Mouse (Mus musculus): ENCODE measurements around the gene B3glct. TPM values are rescaled to one million over a fixed set of nuclear protein-coding genes. Genes with fewer than 3 reads are reported as not detected.

Gene B3glct
- total RNA-seq, 2 experiments from 2014 or later: 13.5 to 14.7 TPM

DNA sequence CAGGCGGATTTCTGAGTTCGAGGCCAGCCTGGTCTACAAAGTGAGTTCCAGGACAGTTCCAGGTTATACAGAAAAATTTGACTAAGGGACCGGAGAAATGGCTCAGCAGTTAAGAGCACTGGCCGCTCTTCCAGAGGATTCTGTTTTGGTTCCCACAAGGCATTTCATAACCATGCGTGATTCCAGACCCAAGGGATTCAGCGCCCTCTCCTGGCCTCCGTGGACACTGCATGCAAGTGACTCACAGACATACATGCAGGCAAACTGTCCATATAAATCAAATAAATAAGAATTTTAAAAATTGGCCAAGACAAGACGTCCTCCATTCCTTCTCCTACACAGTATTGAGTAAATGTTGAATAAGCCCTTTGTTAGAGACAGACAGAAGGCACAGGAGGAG is 53.7 kb downstream of the B3glct start:
- DNase-seq (ENCODE audit: low spot score in 2 of 2): no peak

GRCm38 (mm10) chr5:149737210-149737609 is 59.2 kb downstream of the B3glct start:
- intact Hi-C loops (cut with DNase I): no loop called here
- no peak for DNase-seq (ENCODE audit: low spot score in 2 of 2)

More for the DNA sequence above, 53.7 kb downstream of the B3glct start:
- intact Hi-C loops (cut with DNase I): no loop called here

DNA sequence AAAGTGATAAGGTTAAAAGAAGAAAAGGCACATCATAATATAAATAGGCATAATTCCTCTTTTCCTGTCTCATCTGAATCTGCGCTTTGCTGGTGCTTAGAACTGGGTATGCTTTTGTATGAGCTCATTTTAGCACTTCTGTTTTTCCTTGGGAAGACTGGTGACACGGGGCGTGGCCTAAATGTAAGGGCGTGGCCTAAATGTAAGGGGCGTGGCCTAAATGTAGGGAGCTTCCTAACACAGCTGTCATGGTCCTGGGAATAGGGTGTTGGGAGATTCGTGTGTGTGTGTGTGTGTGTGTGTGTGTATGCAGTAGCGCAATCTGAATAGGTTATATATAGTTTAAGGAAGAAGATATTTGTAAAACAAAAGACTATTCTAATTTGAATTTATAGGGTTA is 62.1 kb downstream of the B3glct start:
- intact Hi-C loops (cut with DNase I): no loop called here
- DNase-seq (ENCODE audit: low spot score in 2 of 2): no peak

- no peak for DNase-seq (ENCODE audit: low spot score in 2 of 2)
- intact Hi-C loops (cut with DNase I): no loop called here
These were observed 62.7 kb downstream of the B3glct start for GRCm38 (mm10) chr5:149740703-149741102.

- intact Hi-C loops (cut with DNase I): no loop called here
- no peak for DNase-seq (ENCODE audit: low spot score in 2 of 2)
These were observed 64.3 kb downstream of the B3glct start for GRCm38 (mm10) chr5:149742286-149742685.

GRCm38 (mm10) chr5:149745079-149745478 is 67.0 kb downstream of the B3glct start:
- intact Hi-C loops (cut with DNase I): loop anchor here (5.0 kb wide), 1 partner anchor 107 kb away; no protein-coding TSS in a partner anchor
- no peak for DNase-seq (ENCODE audit: low spot score in 2 of 2)

DNA sequence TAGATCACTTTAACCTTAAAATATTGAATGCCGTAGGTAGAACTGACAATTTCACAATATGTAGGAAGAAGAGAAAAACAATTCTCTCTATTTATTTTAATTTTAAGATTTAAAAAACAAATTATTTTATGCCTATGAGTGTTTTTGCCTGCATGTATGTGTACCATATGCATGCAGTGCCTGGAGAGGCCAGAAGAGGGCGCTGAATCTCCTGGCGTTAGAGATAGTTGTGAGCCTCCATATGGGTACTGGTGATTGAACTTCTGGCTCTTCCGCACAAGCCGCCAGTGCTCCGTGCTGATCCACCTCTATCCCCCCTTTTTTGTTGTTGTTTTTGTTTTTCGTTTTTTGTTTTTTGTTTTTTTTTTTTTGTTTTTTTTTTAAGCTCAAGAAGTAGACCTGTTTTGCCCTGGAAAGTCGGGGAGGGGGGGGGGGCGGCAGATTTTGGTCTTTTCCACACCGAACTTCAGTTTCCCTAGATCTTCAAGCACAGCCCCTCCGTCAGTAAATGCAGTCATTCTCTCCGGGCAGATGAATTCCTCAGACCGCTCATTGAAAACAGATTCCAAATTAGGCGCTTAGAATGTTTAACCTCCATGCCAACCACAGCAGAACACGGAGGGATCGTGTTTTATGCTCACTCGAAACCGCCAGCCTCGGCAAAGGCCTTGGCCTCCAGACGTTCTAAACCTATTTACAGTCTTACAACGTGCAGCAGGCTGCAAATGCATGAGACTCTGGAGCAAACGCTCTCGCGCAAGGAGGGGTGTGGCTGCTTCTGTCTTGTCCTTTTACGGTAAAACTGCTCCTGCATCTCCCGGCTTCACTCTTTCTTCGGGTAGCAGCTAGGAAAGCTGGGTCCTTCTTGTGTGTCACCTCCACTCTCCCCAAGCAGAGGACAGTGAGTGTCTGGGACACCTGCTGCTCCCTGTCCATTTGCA is 70.9 kb downstream of the B3glct start:
- intact Hi-C loops (cut with DNase I): loop anchor here (5.0 kb wide), 1 partner anchor 103 kb away; no protein-coding TSS in a partner anchor
- no peak for DNase-seq (ENCODE audit: low spot score in 2 of 2)

DNA sequence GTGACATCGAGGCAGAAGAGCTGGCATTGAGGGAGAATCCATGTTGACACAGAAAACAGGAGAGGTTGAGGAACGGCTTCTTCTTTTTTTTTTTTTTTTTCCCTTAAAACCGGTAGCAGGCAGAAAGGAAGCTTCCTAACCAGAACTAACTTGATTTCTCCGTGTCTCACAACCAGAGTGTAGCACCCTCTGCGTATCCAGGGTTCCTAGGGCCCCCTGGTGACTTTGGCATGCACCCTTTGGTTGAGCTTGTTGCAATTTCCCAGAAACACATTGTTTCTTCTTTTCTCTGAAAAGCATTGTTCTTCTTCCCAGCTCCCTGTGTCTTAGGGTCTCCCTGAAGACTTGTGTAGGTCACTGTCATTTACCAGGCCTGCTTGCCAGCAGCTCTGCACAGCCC is 73.8 kb downstream of the B3glct start:
- intact Hi-C loops (cut with DNase I): no loop called here
- no peak for DNase-seq (ENCODE audit: low spot score in 2 of 2)

DNA sequence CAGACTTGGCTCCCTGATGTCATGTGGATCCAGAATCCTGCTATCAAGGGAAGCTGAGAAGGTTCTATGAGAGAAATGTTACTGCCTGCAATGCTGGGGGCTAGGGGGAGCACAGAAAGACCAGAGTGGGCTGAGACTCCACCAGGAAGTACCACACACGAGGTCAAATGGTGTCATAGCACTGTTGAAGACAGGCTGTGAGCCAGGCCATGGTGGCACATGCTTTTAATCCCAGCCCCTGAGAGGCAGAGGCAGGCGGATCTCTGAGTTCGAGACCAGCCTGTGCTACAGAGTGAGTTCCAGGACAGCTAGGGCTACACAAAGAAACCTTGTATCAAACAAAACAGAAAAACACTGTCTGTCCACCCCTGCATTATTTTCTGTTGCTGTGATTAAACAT is 75.0 kb downstream of the B3glct start:
- DNase-seq (ENCODE audit: low spot score in 2 of 2): no peak
- intact Hi-C loops (cut with DNase I): no loop called here

DNA sequence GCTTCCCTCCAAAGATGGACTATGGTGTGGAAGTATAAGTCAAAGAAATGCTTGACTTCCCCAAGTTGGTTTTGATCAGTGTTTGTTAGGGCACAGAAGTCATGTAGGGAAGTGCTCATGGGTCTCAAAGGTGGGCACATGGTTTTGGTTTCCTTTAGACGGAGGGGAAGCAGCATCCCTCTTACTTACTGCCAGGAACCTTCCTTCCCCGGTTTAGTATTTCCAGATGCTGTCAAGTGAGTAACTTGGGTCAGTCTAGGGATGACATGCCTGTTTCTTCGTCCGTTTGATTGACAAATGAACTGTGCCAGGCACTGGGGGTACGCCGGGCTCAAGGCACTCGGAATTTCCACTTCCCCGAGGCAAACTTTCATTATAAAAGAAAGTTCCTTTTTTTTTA is 89.1 kb downstream of the B3glct start:
- intact Hi-C loops (cut with DNase I): no loop called here
- no peak for DNase-seq (ENCODE audit: low spot score in 2 of 2)

- intact Hi-C loops (cut with DNase I): no loop called here
- no peak for DNase-seq (ENCODE audit: low spot score in 2 of 2)
These were observed 89.7 kb downstream of the B3glct start for GRCm38 (mm10) chr5:149767651-149768301.

GRCm38 (mm10) chr5:149769666-149770065 is 91.6 kb downstream of the B3glct start:
- intact Hi-C loops (cut with DNase I): no loop called here
- no peak for DNase-seq (ENCODE audit: low spot score in 2 of 2)

- DNase-seq (ENCODE audit: low spot score in 2 of 2): no peak
- intact Hi-C loops (cut with DNase I): no loop called here
These were observed 98.0 kb downstream of the B3glct start for GRCm38 (mm10) chr5:149776038-149776437.

DNA sequence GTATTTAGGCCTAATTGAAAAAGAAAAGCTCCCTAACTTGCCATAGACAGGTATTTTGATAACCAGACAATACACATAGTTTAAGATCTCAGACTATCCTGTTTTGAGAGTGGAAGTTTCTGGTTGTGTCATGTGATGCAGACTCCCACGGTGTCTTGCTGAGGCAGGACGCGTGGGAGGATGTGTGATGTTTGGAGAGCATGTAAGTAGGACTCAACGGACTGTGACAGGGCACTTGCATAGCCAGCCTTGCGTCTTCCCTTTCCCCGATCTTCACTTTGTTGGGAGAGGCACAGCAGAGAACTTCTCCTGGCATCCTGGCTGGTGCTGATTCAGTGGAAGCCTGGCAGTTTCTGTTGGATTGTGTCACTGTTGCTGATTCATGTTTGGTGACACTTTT is 101.7 kb downstream of the B3glct start:
- no peak for DNase-seq (ENCODE audit: low spot score in 2 of 2)
- intact Hi-C loops (cut with DNase I): no loop called here

DNA sequence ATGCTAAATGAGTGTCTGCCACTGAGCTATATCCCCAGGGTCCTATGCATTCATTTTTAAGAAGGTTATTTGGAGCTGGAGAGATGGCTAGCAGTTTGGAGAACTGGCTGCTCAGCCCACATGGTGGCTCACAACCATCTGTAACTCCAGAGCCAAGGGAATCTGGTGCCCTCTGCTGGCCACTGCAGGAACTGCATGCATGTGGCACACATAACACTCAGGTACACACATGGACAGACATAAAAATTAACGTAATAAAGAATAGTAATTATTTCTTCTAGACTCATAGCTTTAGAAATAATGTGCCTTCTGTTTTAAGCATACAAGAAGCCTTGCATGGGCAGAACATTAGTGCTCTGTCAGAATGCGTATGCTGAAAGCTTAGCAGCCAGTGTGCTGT is 102.4 kb downstream of the B3glct start:
- intact Hi-C loops (cut with DNase I): no loop called here
- no peak for DNase-seq (ENCODE audit: low spot score in 2 of 2)

DNA sequence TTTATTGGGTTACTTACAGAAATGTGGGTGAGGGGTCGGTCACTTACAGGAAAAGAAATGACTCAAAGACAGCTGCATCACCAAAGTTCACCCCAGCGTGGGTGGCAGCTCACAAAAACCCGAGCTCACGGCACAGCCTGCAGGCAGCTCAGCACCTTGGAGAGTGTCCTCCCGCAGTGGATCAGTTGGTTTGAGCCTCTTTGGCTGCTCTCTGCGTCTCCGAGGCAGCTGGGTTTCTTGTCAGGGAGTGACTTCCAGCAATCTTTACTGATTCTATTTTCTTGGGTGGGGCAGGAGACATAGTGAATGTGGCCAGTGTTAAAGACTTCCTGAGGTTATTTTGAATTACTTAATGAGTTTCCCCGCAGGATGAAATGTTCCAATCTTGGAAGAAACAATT is 112.1 kb downstream of the B3glct start:
- no peak for DNase-seq (ENCODE audit: low spot score in 2 of 2)
- intact Hi-C loops (cut with DNase I): no loop called here

GRCm38 (mm10) chr5:149810071-149810470 is 132.0 kb downstream of the B3glct start:
- no peak for DNase-seq (ENCODE audit: low spot score in 2 of 2)
- intact Hi-C loops (cut with DNase I): no loop called here

- intact Hi-C loops (cut with DNase I): no loop called here
- DNase-seq (ENCODE audit: low spot score in 2 of 2): no peak
These were observed 133.8 kb downstream of the B3glct start for GRCm38 (mm10) chr5:149811835-149812234.
